Mouse (Mus musculus) midbrain, embryonic 16.5 days (tissue): ENCODE measurements around the gene Eps8l1. TPM values are rescaled to one million over a fixed set of nuclear protein-coding genes. Genes with fewer than 3 reads are reported as not detected.

Experiments
- ATAC-seq: fragments of 200-750 bp; cut with Nextera tagmentation; 2 replicates; pipeline ENCODE4 v1.8.0; 2017; ENCODE audit warnings: moderate TSS enrichment
- H3K27ac ChIP-seq: fragments of 300-500 bp; sonication (generic); 2 replicates; pipeline ENCODE4 v1.5.1; 2014; ENCODE audit warnings: mild to moderate bottlenecking, low read length, mixed read lengths
- H3K27me3 ChIP-seq: fragments of 300-500 bp; sonication (generic); 2 replicates; pipeline ENCODE4 v1.6.1; 2014; ENCODE audit warnings: low read depth, low read length, mixed read lengths; ENCODE audit not compliant: control insufficient read depth, insufficient read depth
- H3K36me3 ChIP-seq: fragments of 300-500 bp; sonication (generic); 2 replicates; pipeline ENCODE4 v1.6.1; 2014; ENCODE audit warnings: mild to moderate bottlenecking, low read length, moderate library complexity, mixed read lengths; ENCODE audit not compliant: control insufficient read depth, insufficient read depth
- H3K4me1 ChIP-seq: fragments of 300-500 bp; sonication (generic); 2 replicates; pipeline ENCODE4 v1.6.1; 2014; ENCODE audit warnings: mild to moderate bottlenecking, low read length, mixed read lengths; ENCODE audit not compliant: control insufficient read depth, insufficient read depth
- H3K4me2 ChIP-seq: fragments of 300-500 bp; sonication (generic); 2 replicates; pipeline ENCODE4 v1.6.1; 2014; ENCODE audit warnings: mild to moderate bottlenecking, low read length, mixed read lengths
- H3K4me3 ChIP-seq: fragments of 300-500 bp; sonication (generic); 2 replicates; pipeline ENCODE4 v1.5.1; 2014; ENCODE audit warnings: low read depth, mild to moderate bottlenecking, low read length, moderate library complexity, mixed read lengths
- H3K9ac ChIP-seq: fragments of 300-500 bp; sonication (generic); 2 replicates; pipeline ENCODE4 v1.6.1; 2014; ENCODE audit warnings: low read depth, low read length, mixed read lengths
- H3K9me3 ChIP-seq: fragments of 300-500 bp; sonication (generic); replicated peaks from 2 replicates; pipeline ENCODE4 v1.6.1; 2014; ENCODE audit warnings: mild to moderate bottlenecking, low read length, mixed read lengths; ENCODE audit not compliant: control insufficient read depth, poor library complexity, severe bottlenecking
- WGBS: fragments of 180-500 bp; shearing (Covaris S2); extraction: QIAGEN DNeasy Blood & Tissue Kit; methylation state at CpG from one replicate; pipeline ENCODE4 v1.1.7; 2014; 5-methylcytosine and 5-hydroxymethylcytosine counted together
- polyA plus RNA-seq: library from polyadenylated mRNA; unstranded; fragments of >200 nt; fragmentation: Nextera tagmentation; extraction: Ambion mirVana; gene quantifications from 2 replicates; pipeline ENCODE4 v1.2.1, GENCODE M21; 2015

The Eps8l1 gene
- polyA plus RNA-seq, 1 experiment from 2014 or later = 12.8 TPM

DNA sequence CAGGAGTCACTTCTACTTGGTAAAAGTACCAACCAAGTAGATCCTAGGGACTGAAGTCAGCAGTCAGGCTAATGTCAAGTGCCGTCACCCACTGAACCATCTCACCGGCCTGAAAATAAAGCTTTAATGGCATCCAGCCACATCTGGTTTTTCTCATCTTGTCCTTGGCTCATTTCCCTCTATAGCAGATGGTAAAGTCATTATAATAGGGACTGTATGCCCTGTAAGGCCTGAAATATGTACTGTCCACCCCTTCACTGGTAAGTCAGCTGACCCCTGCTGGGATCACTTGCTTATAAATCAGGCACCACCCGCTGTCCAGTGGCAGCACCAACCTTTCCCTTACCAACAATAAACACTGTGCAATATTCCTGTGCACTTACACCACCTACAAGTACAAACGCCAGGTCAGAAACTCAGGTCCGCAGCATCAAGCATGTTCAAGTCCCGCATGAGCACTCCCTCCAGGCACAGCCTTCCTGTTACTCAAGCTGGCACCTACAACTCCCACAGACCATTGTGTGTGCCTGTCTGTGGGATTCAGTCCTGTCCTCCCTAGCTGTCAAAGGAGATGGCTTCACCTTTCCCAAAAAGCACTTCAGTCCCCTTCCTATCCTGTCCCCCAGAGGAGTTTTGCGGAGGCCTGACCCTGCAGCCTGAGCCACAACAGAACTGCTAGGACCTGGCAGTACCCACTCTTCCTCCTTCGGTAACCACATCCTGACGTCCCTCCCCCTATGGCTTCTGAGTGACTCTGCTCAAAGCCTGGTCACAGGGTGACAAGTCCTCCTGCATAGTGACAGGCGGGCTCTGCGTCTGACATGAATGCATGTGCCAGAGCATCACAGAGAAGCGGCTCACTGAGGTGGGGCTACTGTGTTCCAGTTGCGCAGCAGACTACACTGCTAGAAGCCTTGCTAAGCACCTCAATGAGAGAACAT lies 32.1 kb downstream of the Eps8l1 start:
- Histone ChIP-seq H3K9me3 (no peaks in the 10 kb centered on the region), H3K4me1 (peaks cover 2% of the 10 kb centered on the region; the same call in 1 of the 2 replicates), H3K27me3 (no peaks in the 10 kb centered on the region), H3K9ac (no peak overlapping the region), H3K27ac (no peak overlapping the region), H3K4me2 (no peak overlapping the region), H3K36me3 (peaks cover 23% of the 10 kb centered on the region), H3K4me3 (no peak overlapping the region)
- ATAC-seq = no peak
- WGBS = 91% methylated on average over 13 of the region's 13 CpGs

DNA sequence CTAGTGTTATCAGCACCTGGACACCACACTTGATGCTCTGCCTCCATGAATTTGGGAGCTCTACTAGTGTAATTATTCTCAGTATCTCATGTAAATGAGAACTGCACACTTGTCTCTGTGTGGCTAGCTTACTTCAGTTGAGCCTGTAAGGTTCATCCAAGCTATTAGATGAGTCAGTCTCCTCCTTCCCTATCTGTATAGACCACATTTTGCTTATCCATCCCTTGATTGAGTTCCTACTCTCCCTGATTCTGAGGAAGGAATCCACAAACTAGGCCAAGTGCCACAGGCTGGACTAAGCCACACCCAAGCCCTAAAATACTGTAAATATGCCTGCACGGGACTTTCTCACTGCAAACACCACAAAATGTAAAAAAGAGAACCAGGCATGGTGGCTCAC lies 33.5 kb downstream of the Eps8l1 start:
- H3K36me3 ChIP-seq = peaks cover 18% of the 10 kb centered on the region
- no peaks in the 10 kb centered on the region for H3K9me3 ChIP-seq
- H3K9ac ChIP-seq = no peak overlapping the region
- no peak overlapping the region for H3K4me3 ChIP-seq
- H3K4me1 ChIP-seq = peaks cover 13% of the 10 kb centered on the region
- H3K4me2 ChIP-seq = no peak overlapping the region
- 85% methylated on average over 1 of the region's 1 CpGs for WGBS
- ATAC-seq = no peak
- no peak overlapping the region for H3K27ac ChIP-seq
- H3K27me3 ChIP-seq = no peaks in the 10 kb centered on the region

DNA sequence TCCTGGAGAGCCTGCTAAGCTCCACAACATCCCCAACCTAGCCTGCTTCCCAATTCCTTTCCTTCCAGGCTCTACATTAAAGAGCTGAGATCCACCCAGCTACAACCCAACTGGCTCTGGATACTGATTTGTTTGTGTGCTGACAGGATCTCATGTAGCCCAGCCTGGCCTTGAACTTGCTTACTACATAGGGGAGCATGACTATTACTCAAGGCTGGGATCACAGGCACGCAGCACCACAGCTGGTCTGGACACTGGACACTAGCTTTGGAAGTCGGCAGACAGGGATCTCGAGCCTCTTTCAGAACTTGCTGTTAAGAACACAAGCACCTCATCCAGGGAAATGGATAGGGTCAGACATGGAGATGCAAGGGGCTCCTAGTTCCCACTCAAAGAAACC lies 36.0 kb downstream of the Eps8l1 start:
- Histone ChIP-seq H3K9me3 (no peaks in the 10 kb centered on the region), H3K4me1 (peaks cover 30% of the 10 kb centered on the region), H3K27ac (no peak overlapping the region), H3K27me3 (no peaks in the 10 kb centered on the region), H3K4me2 (no peak overlapping the region), H3K36me3 (peaks cover 9% of the 10 kb centered on the region), H3K9ac (no peak overlapping the region), H3K4me3 (no peak overlapping the region)
- WGBS = 98% methylated on average over 3 of the region's 3 CpGs
- no peak for ATAC-seq

- no peak overlapping the region for H3K9ac ChIP-seq
- 92% methylated on average over 9 of the region's 9 CpGs for WGBS
- no peaks in the 10 kb centered on the region for H3K9me3 ChIP-seq
- peaks cover 32% of the 10 kb centered on the region for H3K4me1 ChIP-seq
- peaks cover 9% of the 10 kb centered on the region for H3K36me3 ChIP-seq
- no peak overlapping the region for H3K27ac ChIP-seq
- no peak overlapping the region for H3K4me3 ChIP-seq
- no peak for ATAC-seq
- H3K27me3 ChIP-seq = no peaks in the 10 kb centered on the region
- H3K4me2 ChIP-seq = no peak overlapping the region
These were observed 36.9 kb downstream of the Eps8l1 start for GRCm38 (mm10) chr7:4497271-4497903.

GRCm38 (mm10) chr7:4498251-4498650 lies 37.8 kb downstream of the Eps8l1 start:
- H3K27ac ChIP-seq = no peak overlapping the region
- H3K9ac ChIP-seq = peak overlapping the region; percentile 16; the same call in 1 of the 2 replicates

GRCm38 (mm10) chr7:4499034-4499433 lies 38.6 kb downstream of the Eps8l1 start:
- H3K36me3 ChIP-seq = peaks cover 7% of the 10 kb centered on the region
- no peaks in the 10 kb centered on the region for H3K27me3 ChIP-seq
- H3K27ac ChIP-seq = no peak overlapping the region
- peak overlapping the region; percentile 30 for H3K4me2 ChIP-seq
- no peaks in the 10 kb centered on the region for H3K9me3 ChIP-seq
- no peak overlapping the region for H3K4me3 ChIP-seq
- H3K4me1 ChIP-seq = peaks cover 35% of the 10 kb centered on the region
- WGBS = 93% methylated on average over 4 of the region's 4 CpGs
- ATAC-seq = no peak
- H3K9ac ChIP-seq = no peak overlapping the region

More at GRCm38 (mm10) chr7:4498251-4498650, 37.8 kb downstream of the Eps8l1 start:
- Histone ChIP-seq H3K36me3 (peaks cover 8% of the 10 kb centered on the region), H3K4me2 (peak overlapping the region; percentile 18; the same call in 1 of the 2 replicates), H3K27me3 (no peaks in the 10 kb centered on the region), H3K4me3 (no peak overlapping the region), H3K4me1 (peaks cover 35% of the 10 kb centered on the region), H3K9me3 (no peaks in the 10 kb centered on the region)
- no peak for ATAC-seq
- 10% methylated on average over 9 of the region's 9 CpGs for WGBS

DNA sequence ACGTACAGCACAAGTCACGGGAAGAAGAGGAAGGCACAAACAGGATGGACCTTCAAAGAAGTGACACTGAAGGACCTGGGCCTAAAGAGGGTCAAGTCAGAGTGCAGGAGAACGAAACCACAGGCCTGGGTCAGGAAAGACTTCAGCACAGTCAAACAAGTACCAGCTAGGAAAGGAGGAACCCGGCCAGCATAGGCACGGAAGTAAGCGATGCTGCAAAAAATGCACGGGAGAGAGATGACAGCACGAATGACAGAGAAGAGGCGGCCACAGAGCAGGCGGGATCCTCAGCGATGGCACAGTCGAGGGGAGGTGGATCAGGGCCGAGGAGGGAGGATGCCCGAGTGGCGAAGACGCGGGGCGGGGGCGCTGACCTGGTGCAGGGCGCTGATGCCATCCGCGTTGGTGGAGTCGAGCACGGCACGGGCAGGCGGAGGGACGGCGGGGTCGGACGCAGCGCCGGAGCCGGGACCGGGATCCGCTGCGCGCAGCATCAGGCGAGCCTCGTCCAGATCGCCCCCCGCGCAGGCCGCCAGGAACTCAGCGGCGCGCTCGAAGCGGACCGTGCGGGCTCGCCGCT lies 40.5 kb downstream of the Eps8l1 start:
- H3K9ac ChIP-seq = peak overlapping the region; percentile 92
- H3K4me3 ChIP-seq = peak overlapping the region; percentile 83
- peak; percentile 55 for ATAC-seq
- peak overlapping the region; percentile 85 for H3K4me2 ChIP-seq
- no peaks in the 10 kb centered on the region for H3K27me3 ChIP-seq
- H3K4me1 ChIP-seq = peaks cover 35% of the 10 kb centered on the region
- under 1% methylated on average over 51 of the region's 52 CpGs for WGBS
- no peaks in the 10 kb centered on the region for H3K9me3 ChIP-seq
- peak overlapping the region; percentile 89 for H3K27ac ChIP-seq
- peaks cover 7% of the 10 kb centered on the region for H3K36me3 ChIP-seq

DNA sequence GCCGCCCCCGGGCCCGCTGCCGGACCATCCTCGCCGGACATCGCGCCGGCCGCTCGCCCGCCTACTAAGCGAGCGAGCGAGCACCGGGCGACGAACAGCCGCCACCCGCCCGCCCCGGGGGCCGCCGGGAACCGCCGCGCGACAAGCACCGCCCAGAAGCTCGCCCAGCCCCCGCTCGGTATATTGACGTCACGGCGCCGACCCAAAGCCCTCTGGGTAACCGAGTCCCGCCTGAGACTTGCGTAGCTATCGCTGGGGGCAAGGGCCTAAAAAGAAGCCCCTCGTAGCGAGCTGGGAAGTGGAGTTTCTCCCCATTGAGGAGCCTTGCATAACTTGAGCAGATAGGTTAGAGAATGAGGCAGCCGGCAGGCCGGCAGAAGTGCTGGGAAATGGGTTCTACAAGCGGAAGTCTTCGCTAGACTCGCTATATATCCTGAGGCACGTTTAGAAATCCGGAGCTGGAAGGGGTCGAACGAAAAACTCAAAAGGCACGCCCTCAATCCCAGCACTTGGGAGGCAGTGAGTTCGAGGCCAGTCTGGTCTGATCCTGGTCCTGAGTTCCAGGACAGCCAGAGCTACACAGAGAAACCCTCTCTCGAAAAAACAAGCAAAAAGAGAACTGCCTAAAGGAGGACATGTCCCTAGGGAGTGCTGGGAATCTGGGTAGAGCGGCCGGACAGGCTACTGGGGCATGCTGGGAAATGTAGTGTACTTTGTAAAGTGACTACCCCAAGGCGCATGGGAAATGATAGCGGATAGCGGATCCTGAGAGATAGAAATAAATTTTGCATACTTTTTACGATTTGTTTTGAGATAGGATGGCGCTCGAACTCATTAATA lies 41.3 kb downstream of the Eps8l1 start, which contains the start of gene Ppp1r12c:
Gene Ppp1r12c, minus strand, starts transcription at position 123 of the 840 bp plus-strand sequence.
- under 1% methylated on average over 62 of the region's 62 CpGs for WGBS
- Histone ChIP-seq H3K4me3 (peak within 1 kb of the TSS; percentile 83), H3K27ac (peak within 1 kb of the TSS; percentile 89), H3K36me3 (peaks cover 5% of the 10 kb centered on the region), H3K27me3 (no peaks in the 10 kb centered on the region), H3K4me2 (peak within 1 kb of the TSS; percentile 85), H3K9me3 (no peaks in the 10 kb centered on the region), H3K4me1 (peaks cover 35% of the 10 kb centered on the region), H3K9ac (peak within 1 kb of the TSS; percentile 92)
- peak; percentile 92 for ATAC-seq
